Mouse (Mus musculus) myocyte (in vitro differentiated cells): ENCODE data around the gene Dennd5b.

Source experiments
- CEBPB ChIP-seq: IDR thresholded peaks from 2 replicates; pipeline ENCODE4 v1.6.1; 2011; ENCODE audit warnings: mild to moderate bottlenecking, moderate library complexity; ENCODE audit not compliant: poor library complexity, insufficient read depth, severe bottlenecking
- E2F4 ChIP-seq: IDR thresholded peaks from one replicate; pipeline ENCODE4 v1.6.1; 2011; ENCODE audit warnings: mild to moderate bottlenecking, control low read depth, moderate library complexity; ENCODE audit not compliant: insufficient read depth
- MAX ChIP-seq: IDR thresholded peaks from one replicate; pipeline ENCODE4 v1.6.1; 2011; ENCODE audit warnings: low read depth, mild to moderate bottlenecking, control low read depth
- MYOD1 ChIP-seq, 3 experiments: IDR thresholded peaks; one replicate each; pipeline ENCODE4 v1.6.1; 2011; ENCODE audit warnings: control low read depth in 2 of 3, low read depth in 2 of 3, mild to moderate bottlenecking in 2 of 3, moderate library complexity in 1 of 3; ENCODE audit not compliant: insufficient read length in 2 of 3, control insufficient read depth in 1 of 3
- MYOG ChIP-seq, 3 experiments: IDR thresholded peaks; one replicate each; pipeline ENCODE4 v1.6.1; 2011; ENCODE audit warnings: control low read depth in 2 of 3, low read depth in 2 of 3, mild to moderate bottlenecking in 2 of 3; ENCODE audit not compliant: insufficient read length in 2 of 3, control insufficient read depth in 1 of 3, insufficient read depth in 1 of 3
- POLR2A ChIP-seq: IDR thresholded peaks from one replicate; pipeline ENCODE4 v1.6.1; 2011; ENCODE audit warnings: low read depth, mild to moderate bottlenecking, control low read depth, moderate library complexity; ENCODE audit not compliant: insufficient read length
- POLR2AphosphoS2 ChIP-seq: IDR thresholded peaks from one replicate; pipeline ENCODE4 v1.6.1; 2011; ENCODE audit warnings: low read depth, control low read depth; ENCODE audit not compliant: insufficient read length
- SRF ChIP-seq: IDR thresholded peaks from one replicate; pipeline ENCODE4 v1.6.1; 2011; ENCODE audit warnings: low read depth; ENCODE audit not compliant: control insufficient read depth, insufficient read length
- TCF12 ChIP-seq: IDR thresholded peaks from one replicate; pipeline ENCODE4 v1.6.1; 2011; ENCODE audit warnings: mild to moderate bottlenecking, control low read depth; ENCODE audit not compliant: poor library complexity, insufficient read depth, severe bottlenecking
- USF1 ChIP-seq: IDR thresholded peaks from one replicate; pipeline ENCODE4 v1.6.1; 2011; ENCODE audit warnings: low read depth, mild to moderate bottlenecking, control low read depth, moderate library complexity

GRCm38 (mm10) chr6:149050978-149051723 is 50.3 kb downstream of the Dennd5b start:
- no peak for TF ChIP-seq USF1
- no peak for TF ChIP-seq POLR2A
- no peak for TF ChIP-seq MYOG (IDR thresholded peaks at IDR 0.05; ENCODE audit: control insufficient read depth in 1 of 3, insufficient read depth in 1 of 3, insufficient read length in 2 of 3, low read depth in 2 of 3)
- TF ChIP-seq MYOD1 (IDR thresholded peaks at IDR 0.05; ENCODE audit: control insufficient read depth in 1 of 3, insufficient read length in 2 of 3, low read depth in 2 of 3) = peak; percentile 4 to 74 (median 66)
- no peak for TF ChIP-seq CEBPB
- TF ChIP-seq TCF12 = no peak
- TF ChIP-seq POLR2AphosphoS2 = no peak
- TF ChIP-seq MAX = no peak
- TF ChIP-seq E2F4 = no peak
- TF ChIP-seq SRF = no peak
